Mouse (Mus musculus): Measurements from ENCODE around the gene Arhgap24.

DNA sequence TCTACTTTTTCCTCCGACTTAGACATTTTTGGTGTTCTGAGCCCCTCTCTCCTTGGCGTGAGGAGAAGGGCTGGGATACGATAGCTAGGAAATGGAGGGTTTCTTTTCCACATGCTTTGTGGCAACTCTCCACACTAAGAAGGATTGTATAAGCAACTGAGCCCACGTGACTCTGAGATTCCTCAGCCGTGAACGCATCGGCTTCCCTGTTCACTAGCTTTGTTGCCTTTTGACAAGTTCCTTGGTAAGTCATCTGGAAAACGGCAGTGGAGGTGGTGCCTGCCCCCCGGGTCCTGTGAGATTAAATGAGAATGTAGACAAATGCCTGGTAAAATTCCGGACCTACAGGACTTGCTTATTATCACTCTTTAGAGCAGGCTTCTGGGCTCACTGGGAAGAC is 374.6 kb downstream of the Arhgap24 start:
- TF ChIP-seq CTCF (IDR thresholded peaks at IDR 0.05; ENCODE audit: low read depth) (no peak), EP300 (IDR thresholded peaks at IDR 0.05; ENCODE audit: low read depth) (no peak)

All from liver, postnatal 0 days (tissue).